In genomic region chr14:48475370-48475769, GRCm38 (mm10) we compare ENCODE assay signal across 13 mouse cellular contexts. TPM values are rescaled to one million over a fixed set of nuclear protein-coding genes. Genes with fewer than 3 reads are reported as not detected.
DNase-seq lines count a peak whose midpoint lies in the region; ATAC-seq and TF ChIP-seq lines count a peak whose summit lies in the region.
"Had no signal": no experiment of that assay in that cellular context is flagged by ENCODE, and none has a peak within 500 bp of the region (broad histone marks: within the 10 kb centered on the region; RNA-seq: fewer than 3 reads in every experiment).

No protein-coding gene starts in this region.

- in situ Hi-C loops in ES-E14 (cut with MboI; ENCODE audit: low sequenced_read_pairs in 2 of 2, unreplicated experiment in 2 of 2) = no loop called here

- no peak overlapping the region for H3K4me2 ChIP-seq in lung, embryonic 15.5 days
- H3K4me2 ChIP-seq in liver, embryonic 13.5 days = no peak overlapping the region
- H3K4me2 ChIP-seq: embryonic facial prominence, embryonic 15.5 days had no signal

- H3K4me1 ChIP-seq in lung, embryonic 15.5 days = peaks cover 20% of the 10 kb centered on the region; the same call in 1 of the 2 replicates
- H3K4me1 ChIP-seq in ES-E14 (ENCODE audit: control insufficient read depth in 2 of 2, insufficient read depth in 2 of 2, low read length in 2 of 2, poor library complexity in 1 of 2) = no peaks in the 10 kb centered on the region; a peak in 1 of 4 replicates
- peaks cover 16% of the 10 kb centered on the region for H3K4me1 ChIP-seq in liver, embryonic 13.5 days (replicated peaks)
- H3K4me1 ChIP-seq: embryonic facial prominence, embryonic 15.5 days had no signal

- 0 out of 2 replicates have a peak overlapping the region, but pooled peaks have one; percentile 49 for H3K27ac ChIP-seq in lung, embryonic 15.5 days
- H3K27ac ChIP-seq in ES-E14 (ENCODE audit: insufficient read depth, low read depth, low read length, poor library complexity, severe bottlenecking) = no peak overlapping the region
- 0 out of 2 replicates have a peak overlapping the region, but pooled peaks have one; percentile 24 for H3K27ac ChIP-seq in liver, embryonic 13.5 days
- H3K27ac ChIP-seq: embryonic facial prominence, embryonic 15.5 days had no signal

- no peak overlapping the region for H3K4me3 ChIP-seq in lung, embryonic 15.5 days
- no peak overlapping the region for H3K4me3 ChIP-seq in ES-E14 (ENCODE audit: insufficient read depth in 1 of 2, low read depth in 1 of 2, low read length in 2 of 2, poor library complexity in 1 of 2, severe bottlenecking in 1 of 2)
- H3K4me3 ChIP-seq in liver, embryonic 13.5 days (replicated peaks) = no peak overlapping the region
- H3K4me3 ChIP-seq: embryonic facial prominence, embryonic 15.5 days had no signal

- DNase-seq in heart, adult 11 months = peak; percentile 55
- no peak for DNase-seq in heart, postnatal 10 days
- DNase-seq in lung, adult 18-20 months = no peak
- DNase-seq in ES-E14 (ENCODE audit: low read depth, low spot score) = peak; percentile 12
- DNase-seq in liver, embryonic 13.5 days = no peak
- no peak for DNase-seq in heart, adult 9 months (ENCODE audit: low spot score in 2 of 2)
- DNase-seq: adrenal gland, adult 2 months; cerebellum, postnatal 10 days; heart, adult 18-20 months; heart, postnatal 4 days had no signal

- no peaks in the 10 kb centered on the region for H3K27me3 ChIP-seq in lung, embryonic 15.5 days
- no peaks in the 10 kb centered on the region for H3K27me3 ChIP-seq in liver, embryonic 13.5 days
- H3K27me3 ChIP-seq: embryonic facial prominence, embryonic 15.5 days had no signal

- H3K9ac ChIP-seq in lung, embryonic 15.5 days = no peak overlapping the region
- no peak overlapping the region for H3K9ac ChIP-seq in ES-E14 (ENCODE audit: insufficient read depth, low read depth, low read length, poor library complexity, severe bottlenecking)
- no peak overlapping the region for H3K9ac ChIP-seq in liver, embryonic 13.5 days
- H3K9ac ChIP-seq: embryonic facial prominence, embryonic 15.5 days had no signal

- peaks cover 13% of the 10 kb centered on the region for H3K36me3 ChIP-seq in lung, embryonic 15.5 days
- no peaks in the 10 kb centered on the region for H3K36me3 ChIP-seq in ES-E14 (ENCODE audit: control insufficient read depth, insufficient read depth, low read length, poor library complexity, severe bottlenecking)
- H3K36me3 ChIP-seq in liver, embryonic 13.5 days = peaks cover 19% of the 10 kb centered on the region

- WGBS in lung, embryonic 15.5 days = 61% methylated on average over 1 of the region's 1 CpGs
- 73% methylated on average over 1 of the region's 1 CpGs for WGBS in liver, embryonic 13.5 days (ENCODE audit: insufficient replicate concordance)

- no peaks in the 10 kb centered on the region for H3K9me3 ChIP-seq in lung, embryonic 15.5 days
- H3K9me3 ChIP-seq in ES-E14 (ENCODE audit: control insufficient read depth, insufficient read depth, low read depth, low read length) = no peaks in the 10 kb centered on the region
- no peaks in the 10 kb centered on the region for H3K9me3 ChIP-seq in liver, embryonic 13.5 days (replicated peaks)
- H3K9me3 ChIP-seq: embryonic facial prominence, embryonic 15.5 days had no signal

- ATAC-seq in lung, embryonic 15.5 days (ENCODE audit: borderline replicate concordance, extremely low read depth, low FRiP score, low TSS enrichment) = no peak
- ATAC-seq in liver, embryonic 13.5 days (ENCODE audit: low read depth) = no peak
- ATAC-seq in erythroid progenitor cell, adult 5-6 weeks (replicated peaks; ENCODE audit: low FRiP score, poor library complexity, severe bottlenecking) = no peak

- intact Hi-C loops in heart, postnatal 10 days (cut with DNase I) = no loop called here

TF ChIP-seq in ES-E14, 5 proteins besides CTCF, POLR2A, EP300 and RAD21:
- no peak for TF ChIP-seq ZC3H11A (IDR thresholded peaks at IDR 0.05; ENCODE audit: borderline replicate concordance, low read depth, low read length)
- no peak for TF ChIP-seq CHD2 (IDR thresholded peaks at IDR 0.05; ENCODE audit: low read depth, low read length)
- no peak for TF ChIP-seq ZNF384 (IDR thresholded peaks at IDR 0.05; ENCODE audit: low read depth, low read length)
- no peak for TF ChIP-seq MAFK (IDR thresholded peaks at IDR 0.05; ENCODE audit: insufficient read depth, low read depth, low read length)
- TF ChIP-seq HCFC1 (IDR thresholded peaks at IDR 0.05; ENCODE audit: borderline replicate concordance, insufficient read depth, low read length) = no peak

RNA-seq across cellular contexts. Expression of gene Tmem260, which starts 29.4 kb away (rescaled TPM):
- total RNA-seq in heart, postnatal 10 days (2021) = 10 to 100 TPM; 11.3 to 11.9 TPM
- 20.1 and 24.4 TPM in 2 replicates for polyA plus RNA-seq in lung, embryonic 15.5 days (2015; fragmentation: Nextera tagmentation; extraction: Ambion mirVana)
- total RNA-seq in ES-E14 (2012; rRNA removed) = 2.1 and 5.8 TPM in 2 replicates
- 6.3 and 7.5 TPM in 2 replicates for polyA plus RNA-seq in liver, embryonic 13.5 days (2015; fragmentation: Nextera tagmentation; extraction: Ambion mirVana)
- 16.2 and 18.9 TPM in 2 replicates for total RNA-seq in erythroid progenitor cell, adult 5-6 weeks (2015; ENCODE audit: low replicate concordance)
- total RNA-seq in erythroid progenitor cell, adult 5-6 weeks (2017; ENCODE audit: low replicate concordance) = 22.3 and 23.5 TPM in 2 replicates

Comparison
In these comparisons a context has a peak if more than half of its experiments do, and no peak if none do; other contexts are left out.
1. DNase-seq: peak in heart, adult 11 months (single experiment) and ES-E14 (single experiment); none in heart, postnatal 10 days (0 of 2), lung, adult 18-20 months (0 of 2), liver, embryonic 13.5 days (single experiment) and heart, adult 9 months (0 of 2).